Mouse (Mus musculus) neural tube, embryonic 15.5 days (tissue): ENCODE measurements at regions not wholly inside any gene's neighbourhood (a gene's known extent, or its start where the extent isn't known, plus 50 kb on each side); places are given as distances from the start of the nearest gene placed in this dataset.
A peak's percentile ranks its signal among the peaks of the same experiment; 100 is the strongest.

Source experiments
- ATAC-seq: fragments of 200-750 bp; cut with Nextera tagmentation; 2 replicates; pipeline ENCODE4 v1.8.0; 2017; ENCODE audit warnings: mild to moderate bottlenecking, moderate TSS enrichment, moderate library complexity; ENCODE audit not compliant: low FRiP score
- H3K27ac ChIP-seq: fragments of 300-500 bp; sonication (generic); replicated peaks from 2 replicates; pipeline ENCODE4 v1.5.1; 2015; ENCODE audit warnings: mild to moderate bottlenecking, inconsistent platforms
- H3K27me3 ChIP-seq: fragments of 300-500 bp; sonication (generic); replicated peaks from 2 replicates; pipeline ENCODE4 v1.6.1; 2015; ENCODE audit warnings: inconsistent platforms
- H3K36me3 ChIP-seq: fragments of 300-500 bp; sonication (generic); 2 replicates; pipeline ENCODE4 v1.6.1; 2015; ENCODE audit warnings: inconsistent platforms
- H3K4me1 ChIP-seq: fragments of 300-500 bp; sonication (generic); 2 replicates; pipeline ENCODE4 v1.6.1; 2015; ENCODE audit warnings: inconsistent platforms
- H3K4me2 ChIP-seq: fragments of 300-500 bp; sonication (generic); 2 replicates; pipeline ENCODE4 v1.6.1; 2015; ENCODE audit warnings: inconsistent platforms, mild to moderate bottlenecking, moderate library complexity
- H3K4me3 ChIP-seq: fragments of 300-500 bp; sonication (generic); replicated peaks from 2 replicates; pipeline ENCODE4 v1.5.1; 2015; ENCODE audit warnings: mild to moderate bottlenecking, inconsistent platforms
- H3K9ac ChIP-seq: fragments of 300-500 bp; sonication (generic); replicated peaks from 2 replicates; pipeline ENCODE4 v1.6.1; 2015; ENCODE audit warnings: mild to moderate bottlenecking, inconsistent platforms
- H3K9me3 ChIP-seq: fragments of 300-500 bp; sonication (generic); replicated peaks from 2 replicates; pipeline ENCODE4 v1.6.1; 2016; ENCODE audit warnings: inconsistent platforms
- WGBS: fragments of 180-500 bp; shearing (Covaris S2); methylation state at CpG from one replicate; pipeline ENCODE4 v1.1.7; 2015; ENCODE audit warnings: mixed read lengths; 5-methylcytosine and 5-hydroxymethylcytosine counted together

- Histone ChIP-seq H3K9ac (no peak overlapping the region), H3K27ac (no peak overlapping the region), H3K4me1 (no peaks in the 10 kb centered on the region), H3K36me3 (no peaks in the 10 kb centered on the region), H3K27me3 (no peaks in the 10 kb centered on the region), H3K9me3 (no peaks in the 10 kb centered on the region), H3K4me2 (no peak overlapping the region), H3K4me3 (no peak overlapping the region)
- no peak for ATAC-seq
- WGBS: 84% methylated on average over 4 of the region's 4 CpGs
Observed at GRCm38 (mm10) chr15:37067326-37067725, 59.8 kb upstream of the Zfp706 start.

GRCm38 (mm10) chr15:37065926-37066550 is 58.5 kb upstream of the Zfp706 start:
- Histone ChIP-seq H3K9me3 (no peaks in the 10 kb centered on the region), H3K4me1 (no peaks in the 10 kb centered on the region), H3K4me3 (no peak overlapping the region), H3K27me3 (no peaks in the 10 kb centered on the region), H3K36me3 (no peaks in the 10 kb centered on the region), H3K4me2 (no peak overlapping the region), H3K27ac (no peak overlapping the region), H3K9ac (no peak overlapping the region)
- WGBS: 85% methylated on average over 9 of the region's 9 CpGs
- ATAC-seq: no peak

GRCm38 (mm10) chr15:37065408-37065807 is 57.8 kb upstream of the Zfp706 start:
- WGBS: 59% methylated on average over 6 of the region's 6 CpGs
- Histone ChIP-seq H3K4me1 (no peaks in the 10 kb centered on the region), H3K4me2 (no peak overlapping the region), H3K27me3 (no peaks in the 10 kb centered on the region), H3K27ac (no peak overlapping the region), H3K36me3 (no peaks in the 10 kb centered on the region), H3K4me3 (no peak overlapping the region), H3K9ac (no peak overlapping the region), H3K9me3 (no peaks in the 10 kb centered on the region)
- no peak for ATAC-seq

- 89% methylated on average over 6 of the region's 6 CpGs for WGBS
- H3K27me3 ChIP-seq: no peaks in the 10 kb centered on the region
- no peak overlapping the region for H3K27ac ChIP-seq
- no peaks in the 10 kb centered on the region for H3K36me3 ChIP-seq
- no peak overlapping the region for H3K9ac ChIP-seq
- no peak overlapping the region for H3K4me3 ChIP-seq
- H3K4me2 ChIP-seq: no peak overlapping the region
- no peaks in the 10 kb centered on the region for H3K4me1 ChIP-seq
- ATAC-seq: no peak
- no peaks in the 10 kb centered on the region for H3K9me3 ChIP-seq
Observed at GRCm38 (mm10) chr15:37063781-37064383, 56.3 kb upstream of the Zfp706 start.

- 88% methylated on average over 7 of the region's 7 CpGs for WGBS
- no peaks in the 10 kb centered on the region for H3K36me3 ChIP-seq
- no peak overlapping the region for H3K27ac ChIP-seq
- H3K9ac ChIP-seq: no peak overlapping the region
- no peaks in the 10 kb centered on the region for H3K9me3 ChIP-seq
- H3K4me1 ChIP-seq: no peaks in the 10 kb centered on the region
- H3K4me2 ChIP-seq: no peak overlapping the region
- no peak overlapping the region for H3K4me3 ChIP-seq
- 0 out of 2 replicates have a peak, but pooled peaks have one; percentile 45 for ATAC-seq
- H3K27me3 ChIP-seq: no peaks in the 10 kb centered on the region
Observed at GRCm38 (mm10) chr15:37062585-37062984, 55.0 kb upstream of the Zfp706 start.

- no peaks in the 10 kb centered on the region for H3K9me3 ChIP-seq
- no peak overlapping the region for H3K4me3 ChIP-seq
- WGBS: 89% methylated on average over 6 of the region's 6 CpGs
- no peaks in the 10 kb centered on the region for H3K36me3 ChIP-seq
- no peaks in the 10 kb centered on the region for H3K27me3 ChIP-seq
- H3K4me1 ChIP-seq: no peaks in the 10 kb centered on the region
- H3K9ac ChIP-seq: no peak overlapping the region
- no peak overlapping the region for H3K27ac ChIP-seq
- ATAC-seq: no peak
- H3K4me2 ChIP-seq: no peak overlapping the region
Observed at GRCm38 (mm10) chr15:37061501-37061900, 53.9 kb upstream of the Zfp706 start.

- Histone ChIP-seq H3K4me2 (no peak overlapping the region), H3K36me3 (no peaks in the 10 kb centered on the region), H3K27me3 (no peaks in the 10 kb centered on the region), H3K27ac (no peak overlapping the region), H3K4me1 (no peaks in the 10 kb centered on the region), H3K9me3 (no peaks in the 10 kb centered on the region), H3K9ac (no peak overlapping the region), H3K4me3 (no peak overlapping the region)
- no peak for ATAC-seq
- WGBS: 88% methylated on average over 6 of the region's 6 CpGs
Observed at GRCm38 (mm10) chr15:37060831-37061230, 53.3 kb upstream of the Zfp706 start.
